ENCODE assay signal across 9 mouse cellular contexts in the genomic region with DNA sequence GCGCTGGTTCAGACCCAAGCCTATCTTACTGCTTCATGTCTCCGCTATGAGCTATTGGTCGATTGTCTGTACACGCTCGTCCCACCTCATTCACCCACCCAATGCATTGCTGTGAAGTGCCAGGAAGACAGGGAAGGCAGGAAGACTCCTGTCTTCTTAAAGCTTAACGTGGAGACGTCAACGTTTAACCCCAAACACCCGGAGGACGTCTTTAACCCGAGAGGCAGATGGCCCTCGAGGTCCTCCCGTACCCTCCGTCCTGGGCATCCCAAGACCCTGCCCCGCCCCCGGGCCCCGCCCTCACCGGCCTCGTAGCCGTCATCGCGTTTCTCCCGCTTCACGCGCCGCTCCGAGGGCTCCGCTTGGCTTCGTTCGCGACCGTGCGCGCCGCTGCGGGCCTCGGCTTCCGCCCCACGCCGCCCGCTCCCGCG. TPM values are rescaled to one million over a fixed set of nuclear protein-coding genes. Genes with fewer than 3 reads are reported as not detected.
DNase-seq lines count a peak whose midpoint lies in the region; ATAC-seq and TF ChIP-seq lines count a peak whose summit lies in the region.
"Had no signal": no experiment of that assay in that cellular context is flagged by ENCODE, and none has a peak within 500 bp of the region (broad histone marks: within the 10 kb centered on the region; RNA-seq: fewer than 3 reads in every experiment).

No protein-coding gene starts in this region.

- H3K9me3 ChIP-seq in heart, embryonic 16.5 days (replicated peaks; ENCODE audit: control insufficient read depth, low read length) = no peaks in the 10 kb centered on the region
- H3K9me3 ChIP-seq in liver, embryonic 12.5 days (replicated peaks) = no peaks in the 10 kb centered on the region

- H3K36me3 ChIP-seq in heart, embryonic 16.5 days (ENCODE audit: control insufficient read depth, insufficient read depth) = peaks cover 22% of the 10 kb centered on the region
- peaks cover 37% of the 10 kb centered on the region for H3K36me3 ChIP-seq in liver, embryonic 12.5 days
- H3K36me3 ChIP-seq in testis, adult 2 months (ENCODE audit: control insufficient read depth, insufficient read depth, low read length) = peaks cover 4% of the 10 kb centered on the region

- H3K4me1 ChIP-seq in bone marrow macrophage, adult 2 months (ENCODE audit: control insufficient read depth, insufficient read depth, low read length) = peaks cover 9% of the 10 kb centered on the region
- peaks cover 32% of the 10 kb centered on the region for H3K4me1 ChIP-seq in heart, embryonic 16.5 days (ENCODE audit: control insufficient read depth, insufficient read depth, low read length)
- peaks cover 38% of the 10 kb centered on the region for H3K4me1 ChIP-seq in liver, embryonic 12.5 days
- H3K4me1 ChIP-seq in testis, adult 2 months (ENCODE audit: control insufficient read depth, insufficient read depth, low read length) = peaks cover 10% of the 10 kb centered on the region

- peak; percentile 38; the same call in 1 of the 2 replicates for ATAC-seq in heart, embryonic 16.5 days (replicated peaks; ENCODE audit: extremely low read depth, insufficient read depth, low FRiP score)
- peak; percentile 50 for ATAC-seq in liver, embryonic 12.5 days
- ATAC-seq in monocyte, adult 5-6 weeks (replicated peaks; ENCODE audit: insufficient number of reproducible peaks, low FRiP score, low TSS enrichment, poor library complexity, severe bottlenecking) = no peak

- intact Hi-C loops in gastrocnemius, postnatal 14 days (cut with DNase I; ENCODE audit: low total_unique reads) = no loop called here

- H3K4me3 ChIP-seq in bone marrow macrophage, adult 2 months (ENCODE audit: insufficient read depth, low read length) = peak overlapping the region; percentile 90
- H3K4me3 ChIP-seq in heart, embryonic 16.5 days (ENCODE audit: low read length) = peak overlapping the region; percentile 99
- peak overlapping the region; percentile 98 for H3K4me3 ChIP-seq in liver, embryonic 12.5 days
- peak overlapping the region; percentile 86 for H3K4me3 ChIP-seq in testis, adult 2 months (ENCODE audit: control insufficient read depth, low read depth, low read length)

- peak overlapping the region; percentile 95 for H3K4me2 ChIP-seq in heart, embryonic 16.5 days (ENCODE audit: low read depth, low read length)
- peak overlapping the region; percentile 79 for H3K4me2 ChIP-seq in liver, embryonic 12.5 days

- peak overlapping the region; percentile 95 for H3K9ac ChIP-seq in heart, embryonic 16.5 days (ENCODE audit: low read length)
- peak overlapping the region; percentile 95 for H3K9ac ChIP-seq in liver, embryonic 12.5 days

- peak; percentile 42 for DNase-seq in gastrocnemius, postnatal 14 days
- DNase-seq in gastrocnemius, adult 8-10 months (ENCODE audit: low spot score in 2 of 2) = no peak
- peak; percentile 46 for DNase-seq in 416B (ENCODE audit: low read depth)

- WGBS in heart, embryonic 16.5 days = under 1% methylated on average over 43 of the region's 43 CpGs
- WGBS in liver, embryonic 12.5 days (ENCODE audit: insufficient replicate concordance) = under 1% methylated on average over 43 of the region's 43 CpGs

- H3K27me3 ChIP-seq in heart, embryonic 16.5 days (ENCODE audit: control insufficient read depth, insufficient read depth, low read length) = no peaks in the 10 kb centered on the region
- H3K27me3 ChIP-seq in liver, embryonic 12.5 days (replicated peaks) = no peaks in the 10 kb centered on the region
- H3K27me3 ChIP-seq in testis, adult 2 months (ENCODE audit: control insufficient read depth, insufficient read depth, low read length) = no peaks in the 10 kb centered on the region

- no peak for TF ChIP-seq CTCF in bone marrow macrophage, adult 2 months (IDR thresholded peaks at IDR 0.05; ENCODE audit: low read depth, low read length)
- TF ChIP-seq CTCF in testis, adult 2 months (IDR thresholded peaks at IDR 0.05; ENCODE audit: control insufficient read depth, insufficient read depth, insufficient replicate concordance, low read depth, low read length) = no peak

- TF ChIP-seq POLR2A in bone marrow macrophage, adult 2 months (IDR thresholded peaks at IDR 0.05; ENCODE audit: borderline replicate concordance, low read depth, low read length) = no peak
- no peak for TF ChIP-seq POLR2A in testis, adult 2 months (IDR thresholded peaks at IDR 0.05; ENCODE audit: control insufficient read depth, low read depth, low read length)

- H3K27ac ChIP-seq in bone marrow macrophage, adult 2 months (ENCODE audit: insufficient read depth, low read depth, low read length) = peak overlapping the region; percentile 67
- H3K27ac ChIP-seq in heart, embryonic 16.5 days (ENCODE audit: low read length) = peak overlapping the region; percentile 85
- H3K27ac ChIP-seq in liver, embryonic 12.5 days = peak overlapping the region; percentile 88
- peak overlapping the region; percentile 87 for H3K27ac ChIP-seq in testis, adult 2 months (ENCODE audit: control insufficient read depth, insufficient read depth, low read depth, low read length)

RNA-seq across cellular contexts. Expression of gene Sart1, which starts 0.5 kb away (rescaled TPM):
- total RNA-seq in gastrocnemius, postnatal 14 days (2021) = 10 to 100 TPM; 28.0 to 39.0 TPM
- 10 to 100 TPM; 40.2 to 52.1 (median 45.3) TPM for total RNA-seq in gastrocnemius, adult 8-10 months (2022)
- polyA plus RNA-seq in bone marrow macrophage, adult 2 months (2012; ENCODE audit: insufficient read depth, insufficient read length, missing spikeins) = 103 and 110 TPM in 2 replicates
- polyA plus RNA-seq in heart, embryonic 16.5 days (2015; fragmentation: Nextera tagmentation; extraction: Ambion mirVana) = 49.6 and 54.7 TPM in 2 replicates
- polyA plus RNA-seq in liver, embryonic 12.5 days (2016; fragmentation: Nextera tagmentation; extraction: Ambion mirVana) = 69.9 and 72.5 TPM in 2 replicates
- polyA plus RNA-seq in testis, adult 2 months (2012; rRNA removed) = 27.4 and 32.8 TPM in 2 replicates
- 133 to 142 TPM (median 133 TPM) in 3 replicates for total RNA-seq in monocyte, adult 5-6 weeks (2017)

RNA-seq across cellular contexts. Expression of gene Tsga10ip, which starts 14.3 kb away (rescaled TPM):
- total RNA-seq in gastrocnemius, postnatal 14 days (2021) = under 1 TPM; 0.58 to 0.70 TPM
- 1 to 10 TPM in 3 of 4 experiments, under 1 TPM in 1; 0.96 to 2.4 (median 2.0) TPM for total RNA-seq in gastrocnemius, adult 8-10 months (2022)
- not detected in 2 replicates for polyA plus RNA-seq in bone marrow macrophage, adult 2 months (2012; ENCODE audit: insufficient read depth, insufficient read length, missing spikeins)
- polyA plus RNA-seq in heart, embryonic 16.5 days (2015; fragmentation: Nextera tagmentation; extraction: Ambion mirVana) = 1.6 and 2.1 TPM in 2 replicates
- 0.22 TPM in 1 of 2 replicates, not detected in the other for polyA plus RNA-seq in liver, embryonic 12.5 days (2016; fragmentation: Nextera tagmentation; extraction: Ambion mirVana)
- 353 and 423 TPM in 2 replicates for polyA plus RNA-seq in testis, adult 2 months (2012; rRNA removed)
- total RNA-seq in monocyte, adult 5-6 weeks (2017) = not detected in 3 replicates
- total RNA-seq: layer of hippocampus, postnatal 25 days had no signal

RNA-seq across cellular contexts. Expression of gene Banf1, which starts 21.1 kb away (rescaled TPM):
- 100 to 1,000 TPM; 123 to 126 TPM for total RNA-seq in gastrocnemius, postnatal 14 days (2021)
- 100 to 1,000 TPM; 122 to 146 (median 135) TPM for total RNA-seq in gastrocnemius, adult 8-10 months (2022)
- polyA plus RNA-seq in bone marrow macrophage, adult 2 months (2012; ENCODE audit: insufficient read depth, insufficient read length, missing spikeins) = 102 and 103 TPM in 2 replicates
- polyA plus RNA-seq in heart, embryonic 16.5 days (2015; fragmentation: Nextera tagmentation; extraction: Ambion mirVana) = 441 and 465 TPM in 2 replicates
- polyA plus RNA-seq in liver, embryonic 12.5 days (2016; fragmentation: Nextera tagmentation; extraction: Ambion mirVana) = 365 and 372 TPM in 2 replicates
- 105 and 120 TPM in 2 replicates for polyA plus RNA-seq in testis, adult 2 months (2012; rRNA removed)
- total RNA-seq in monocyte, adult 5-6 weeks (2017) = 9.9 to 29.1 TPM (median 22.3 TPM) in 3 replicates

RNA-seq across cellular contexts. Expression of gene Eif1ad, which starts 21.5 kb away (rescaled TPM):
- 10 to 100 TPM; 11.4 to 13.1 TPM for total RNA-seq in gastrocnemius, postnatal 14 days (2021)
- total RNA-seq in gastrocnemius, adult 8-10 months (2022) = 10 to 100 TPM; 16.3 to 18.8 (median 17.9) TPM
- 20.8 and 26.3 TPM in 2 replicates for polyA plus RNA-seq in bone marrow macrophage, adult 2 months (2012; ENCODE audit: insufficient read depth, insufficient read length, missing spikeins)
- 44.5 and 45.2 TPM in 2 replicates for polyA plus RNA-seq in heart, embryonic 16.5 days (2015; fragmentation: Nextera tagmentation; extraction: Ambion mirVana)
- polyA plus RNA-seq in liver, embryonic 12.5 days (2016; fragmentation: Nextera tagmentation; extraction: Ambion mirVana) = 50.3 and 54.0 TPM in 2 replicates
- 24.5 and 26.9 TPM in 2 replicates for polyA plus RNA-seq in testis, adult 2 months (2012; rRNA removed)
- 29.9 to 38.8 TPM (median 33.8 TPM) in 3 replicates for total RNA-seq in monocyte, adult 5-6 weeks (2017)

RNA-seq across cellular contexts. Expression of gene Drap1, which starts 36.8 kb away (rescaled TPM):
- total RNA-seq in gastrocnemius, postnatal 14 days (2021) = 100 to 1,000 TPM; 550 to 558 TPM
- 100 to 1,000 TPM; 727 to 752 (median 743) TPM for total RNA-seq in gastrocnemius, adult 8-10 months (2022)
- polyA plus RNA-seq in bone marrow macrophage, adult 2 months (2012; ENCODE audit: insufficient read depth, insufficient read length, missing spikeins) = 160 and 167 TPM in 2 replicates
- polyA plus RNA-seq in heart, embryonic 16.5 days (2015; fragmentation: Nextera tagmentation; extraction: Ambion mirVana) = 219 and 232 TPM in 2 replicates
- 108 TPM in 2 replicates for polyA plus RNA-seq in liver, embryonic 12.5 days (2016; fragmentation: Nextera tagmentation; extraction: Ambion mirVana)
- 290 and 345 TPM in 2 replicates for polyA plus RNA-seq in testis, adult 2 months (2012; rRNA removed)
- 111 to 135 TPM (median 121 TPM) in 3 replicates for total RNA-seq in monocyte, adult 5-6 weeks (2017)

Comparison
In these comparisons a context has a peak if more than half of its experiments do, and no peak if none do; other contexts are left out.
1. DNase-seq: peak in gastrocnemius, postnatal 14 days (single experiment) and 416B (single experiment); none in gastrocnemius, adult 8-10 months (0 of 2).
2. RNA of gene Tsga10ip, which starts 14.3 kb away (polyA plus RNA-seq): 353 to 423 TPM in testis, adult 2 months; 1.6 to 2.1 TPM in heart, embryonic 16.5 days, 0.22 TPM in liver, embryonic 12.5 days and not detected in bone marrow macrophage, adult 2 months; every median in the first group is over 100 times any median in the second.
3. Peak in every context shown above with its lines, with median percentiles within 50 percentile points of each other: H3K27ac ChIP-seq and H3K4me3 ChIP-seq.